Mouse (Mus musculus): ENCODE measurements around the gene Pepd.

DNA sequence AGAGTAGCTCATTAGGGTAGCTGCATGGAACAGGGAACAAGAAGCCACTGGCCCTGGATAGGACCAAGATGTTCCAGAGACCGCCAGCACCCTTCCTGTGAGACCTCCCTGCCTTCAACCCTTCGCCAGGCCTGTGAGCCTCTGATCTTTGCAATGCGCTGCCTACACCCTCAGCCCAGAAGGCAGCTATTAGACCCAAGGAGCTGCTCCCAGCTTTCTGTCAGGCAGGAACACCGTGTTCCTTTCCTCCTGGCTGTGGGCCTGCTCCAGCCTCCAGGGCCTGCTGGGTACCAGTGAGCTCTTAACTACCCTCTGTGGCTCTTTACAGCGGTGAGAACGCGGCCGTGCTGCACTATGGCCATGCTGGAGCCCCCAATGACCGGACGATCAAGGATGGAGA, 109.2 kb downstream of the Pepd start:
- TF ChIP-seq EP300 (IDR thresholded peaks at IDR 0.05): no peak
- TF ChIP-seq CTCF (IDR thresholded peaks at IDR 0.05): no peak
